Mouse (Mus musculus) liver, embryonic 14.5 days (tissue): Measurements from ENCODE around the gene Kif1a.

Experiments
- CTCF ChIP-seq: IDR thresholded peaks from 2 replicates; pipeline ENCODE4 v1.5.1; 2016; ENCODE audit warnings: antibody characterized with exemption, low read depth, control low read depth
- EP300 ChIP-seq: IDR thresholded peaks from 2 replicates; pipeline ENCODE4 v1.6.1; 2016; ENCODE audit warnings: antibody characterized with exemption, low read depth

GRCm38 (mm10) chr1:93101571-93102061 lies at the start of gene Kif1a:
- TF ChIP-seq CTCF, result no peak
- TF ChIP-seq EP300, result no peak
